Mouse (Mus musculus) spleen, adult 2 months (tissue): Measurements from ENCODE around the gene Ahcyl2.

Source experiments
- CTCF ChIP-seq: fragments of 200-500 bp; IDR thresholded peaks from 2 replicates; pipeline ENCODE4 v1.5.1; 2011; ENCODE audit warnings: mild to moderate bottlenecking, inconsistent platforms; ENCODE audit not compliant: insufficient read depth, insufficient read length, insufficient replicate concordance; ENCODE audit errors: extremely low read depth
- POLR2A ChIP-seq: fragments of 200-500 bp; IDR thresholded peaks from 2 replicates; pipeline ENCODE4 v1.6.1; 2011; ENCODE audit warnings: low read depth, low read length, inconsistent platforms

GRCm38 (mm10) chr6:29917383-29917720, 149.5 kb downstream of the Ahcyl2 start:
- no peak for TF ChIP-seq CTCF
- TF ChIP-seq POLR2A = no peak
